Mouse (Mus musculus): ENCODE results near the gene Hsd11b2. TPM values are rescaled to one million over a fixed set of nuclear protein-coding genes. Genes with fewer than 3 reads are reported as not detected.

Gene Hsd11b2
- total RNA-seq (2021) = under 1 TPM in 1 of 2 experiments, not detected in 1; 0.11 TPM
- long read RNA-seq, experiment 1 = 0 reads
- long read RNA-seq, experiment 2 = 0 reads

GRCm38 (mm10) chr8:105518436-105519313, at the start of gene Hsd11b2:
Gene Hsd11b2, plus strand, starts transcription at chr8:105518755.
- peak; percentile 45 for DNase-seq (ENCODE audit: low spot score)

GRCm38 (mm10) chr8:105469041-105469695, 49.4 kb upstream of the Hsd11b2 start:
- peak; percentile 72 for DNase-seq (ENCODE audit: low spot score)

DNA sequence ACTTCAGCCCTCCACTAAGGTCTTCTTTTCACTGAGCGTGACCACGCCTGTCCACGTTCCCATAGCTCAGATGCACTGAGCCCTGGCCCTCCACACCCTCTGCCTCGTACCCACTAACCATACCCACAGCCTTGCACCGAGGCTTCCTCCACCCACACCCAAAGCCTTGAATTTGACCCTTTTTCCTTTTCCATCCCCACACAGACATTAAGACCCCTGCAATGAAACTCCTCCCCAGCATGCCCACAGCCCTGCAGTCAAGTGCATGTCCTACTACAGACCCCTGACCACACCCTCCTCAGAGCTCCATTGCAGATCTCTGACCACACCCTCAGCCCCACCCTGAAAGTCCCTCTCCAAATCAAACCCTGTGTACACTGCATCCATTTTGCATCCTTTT, 48.7 kb upstream of the Hsd11b2 start:
- DNase-seq (ENCODE audit: low spot score) = no peak

DNA sequence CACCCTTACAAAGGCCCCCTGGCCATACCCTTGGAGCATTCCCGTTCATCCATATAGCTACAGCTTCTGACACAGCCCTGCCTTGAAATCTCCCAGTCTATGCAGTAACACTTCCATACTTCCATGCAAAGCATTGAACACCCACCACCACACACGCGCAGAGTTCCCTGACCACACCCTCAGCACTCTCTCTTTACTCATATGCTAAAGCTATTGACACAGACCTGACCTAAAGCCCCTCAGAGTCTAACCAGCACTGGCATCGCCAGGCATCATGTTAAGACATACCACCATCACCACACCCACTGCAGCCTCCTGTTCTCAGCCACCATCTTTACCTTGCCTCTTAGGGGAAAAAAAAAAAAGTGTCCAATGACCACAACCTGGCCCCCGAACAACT, 48.3 kb upstream of the Hsd11b2 start:
- no peak for DNase-seq (ENCODE audit: low spot score)

- no peak for DNase-seq (ENCODE audit: low spot score)
Measured at GRCm38 (mm10) chr8:105470681-105471313, 47.8 kb upstream of the Hsd11b2 start.

DNA sequence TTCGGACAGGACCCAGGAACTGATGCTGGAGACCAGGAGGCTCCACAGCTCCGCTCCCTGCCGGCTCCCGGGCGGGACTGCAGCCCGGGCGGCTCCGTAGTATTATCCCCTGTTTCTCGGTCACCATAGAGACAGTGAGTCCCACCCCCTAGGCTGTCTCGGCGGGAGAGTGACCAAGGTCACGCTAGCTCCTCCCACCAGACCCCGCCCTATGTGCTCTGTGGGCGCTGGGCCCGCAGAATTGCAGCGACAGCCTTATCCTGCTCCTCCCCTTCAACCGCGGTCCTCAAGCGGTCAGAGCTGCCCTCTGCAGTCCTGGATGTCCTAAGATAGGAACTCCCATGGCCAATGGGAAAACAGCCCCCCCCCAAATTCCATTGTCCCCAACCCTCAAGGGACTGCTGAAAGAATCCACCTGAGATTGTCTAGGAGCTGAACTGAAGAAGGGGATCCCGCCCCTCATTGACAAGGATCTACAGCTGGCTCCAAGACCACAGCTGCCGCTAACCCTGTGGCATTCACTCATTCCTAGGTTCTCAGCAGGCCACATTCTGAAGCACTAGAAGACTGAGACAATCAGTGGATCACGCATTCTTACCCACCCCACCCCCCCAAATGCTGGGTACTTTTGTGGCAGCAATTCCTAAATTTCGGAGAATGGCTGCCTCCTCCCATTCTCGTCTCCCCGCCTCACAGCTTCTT, 47.1 kb upstream of the Hsd11b2 start, which contains the start of gene Tppp3:
TSS of gene Tppp3 (minus strand) at position 213 of the 702 bp plus-strand sequence.
- DNase-seq (ENCODE audit: low spot score) = peak; percentile 98

DNA sequence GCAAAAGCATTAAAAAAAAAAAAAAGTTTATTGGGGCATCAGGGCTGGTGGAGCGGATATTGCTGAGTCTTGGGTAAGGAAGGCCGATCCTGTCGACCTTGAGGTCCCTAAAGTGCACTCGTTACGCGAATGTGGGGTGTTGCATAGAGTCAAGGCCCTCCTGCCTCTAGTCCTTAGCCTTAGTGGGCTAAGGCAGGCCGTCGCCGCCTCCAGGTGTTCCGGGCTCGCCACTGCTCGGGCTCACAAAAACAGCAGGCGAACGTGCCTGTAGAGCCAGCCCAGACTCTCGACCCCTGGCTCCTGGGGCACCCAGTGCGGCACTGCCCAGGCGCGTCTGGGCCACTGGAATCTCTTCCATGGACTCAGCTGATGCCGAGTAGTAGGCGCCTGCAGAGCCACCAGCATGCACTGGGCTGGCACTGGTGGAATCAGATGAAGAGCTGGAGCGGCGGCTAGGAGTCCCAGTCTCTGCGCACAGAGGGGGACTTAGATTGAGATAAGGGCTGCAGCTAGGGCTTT, 46.1 kb upstream of the Hsd11b2 start:
- no peak for DNase-seq (ENCODE audit: low spot score)

GRCm38 (mm10) chr8:105472983-105473382, 45.6 kb upstream of the Hsd11b2 start:
- DNase-seq (ENCODE audit: low spot score) = no peak

GRCm38 (mm10) chr8:105473816-105474606, 44.5 kb upstream of the Hsd11b2 start:
- peak; percentile 68 for DNase-seq (ENCODE audit: low spot score)

GRCm38 (mm10) chr8:105474680-105475079, 43.9 kb upstream of the Hsd11b2 start:
- no peak for DNase-seq (ENCODE audit: low spot score)

DNA sequence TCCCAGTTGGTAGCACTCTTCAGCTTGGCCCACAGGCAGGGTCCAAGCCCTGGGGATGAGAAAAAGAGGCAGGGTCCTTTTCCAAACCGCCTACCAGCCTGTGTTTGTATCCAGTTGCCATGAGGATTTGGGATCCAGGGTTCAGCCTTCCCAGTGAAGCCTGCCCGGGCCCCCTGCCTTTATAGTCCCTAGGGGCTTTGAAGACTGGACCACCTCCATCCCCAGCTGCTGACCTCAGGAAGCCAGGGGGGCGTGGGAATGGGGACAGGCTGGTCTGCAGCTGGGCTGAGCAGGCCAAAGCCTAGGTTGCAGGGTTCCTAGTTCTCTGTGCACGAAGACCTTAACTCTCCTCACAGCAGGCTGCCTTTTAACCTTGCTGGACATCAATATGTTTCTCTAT, 43.3 kb upstream of the Hsd11b2 start:
- DNase-seq (ENCODE audit: low spot score) = peak; percentile 69

- no peak for DNase-seq (ENCODE audit: low spot score)
Measured at GRCm38 (mm10) chr8:105475742-105476141, 42.8 kb upstream of the Hsd11b2 start.

DNA sequence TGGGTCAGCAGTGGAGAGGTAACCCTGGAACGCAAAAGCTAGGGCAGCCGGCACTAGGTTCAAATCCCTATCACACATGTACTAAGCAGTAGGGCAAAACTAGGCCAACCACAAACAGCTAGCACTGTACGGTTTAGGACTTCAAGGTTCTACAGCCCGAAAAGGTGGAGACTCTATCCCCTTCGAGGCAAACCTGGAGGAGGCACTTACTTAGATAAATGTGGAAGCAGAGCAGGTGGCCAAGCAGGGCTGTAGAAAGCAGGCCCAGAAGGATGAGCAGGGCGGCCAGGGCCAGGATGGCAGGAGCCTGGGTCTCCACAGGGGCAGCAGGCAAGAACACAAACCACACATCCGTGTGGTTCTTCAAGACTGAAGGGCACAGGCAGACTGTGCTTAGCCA, 42.4 kb upstream of the Hsd11b2 start:
- DNase-seq (ENCODE audit: low spot score) = no peak

GRCm38 (mm10) chr8:105476628-105477413, 41.7 kb upstream of the Hsd11b2 start:
- DNase-seq (ENCODE audit: low spot score) = peak; percentile 65

DNA sequence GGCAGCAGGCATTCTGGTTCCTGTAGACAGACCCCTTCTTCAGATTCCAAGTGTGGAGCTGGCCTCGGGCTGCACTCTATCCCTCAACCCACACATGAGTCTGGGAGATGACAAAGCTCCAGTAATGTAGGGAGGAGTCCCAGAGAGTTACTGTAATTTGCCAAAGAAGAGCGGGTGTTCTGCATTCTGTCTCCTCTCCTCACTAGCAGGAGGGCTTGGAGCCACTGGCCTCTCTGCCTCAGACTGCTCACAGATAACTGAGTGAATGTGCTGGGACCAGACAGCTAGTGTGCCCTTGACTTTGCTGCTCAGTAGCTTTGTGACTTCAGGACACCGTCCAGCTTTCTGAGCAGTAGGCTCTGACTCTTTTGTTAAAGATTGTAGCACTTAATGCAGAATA, 40.8 kb upstream of the Hsd11b2 start:
- DNase-seq (ENCODE audit: low spot score) = no peak

GRCm38 (mm10) chr8:105481013-105481412, 37.5 kb upstream of the Hsd11b2 start:
- no peak for DNase-seq (ENCODE audit: low spot score)

DNA sequence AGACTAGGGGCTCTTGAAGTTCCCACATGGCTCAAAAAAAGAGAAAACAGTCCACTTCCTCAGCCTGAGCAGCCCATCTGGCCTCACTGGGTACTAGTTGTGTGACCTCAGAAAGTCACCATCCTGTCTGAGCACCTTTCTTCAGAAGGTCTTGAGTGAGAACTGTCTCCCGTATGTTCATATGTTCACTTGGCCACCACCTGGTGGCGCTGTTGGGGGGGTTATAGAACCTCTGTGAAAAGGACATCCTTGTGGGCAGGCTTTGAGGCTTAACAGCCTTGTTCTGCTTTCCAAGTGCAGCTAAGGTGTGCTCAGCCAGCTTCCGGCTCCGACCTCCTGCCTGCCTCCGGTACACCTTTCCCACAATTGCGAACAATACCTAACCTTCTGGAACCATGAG, 37.1 kb upstream of the Hsd11b2 start:
- DNase-seq (ENCODE audit: low spot score) = no peak

- DNase-seq (ENCODE audit: low spot score) = no peak
Measured at GRCm38 (mm10) chr8:105482123-105482522, 36.4 kb upstream of the Hsd11b2 start.

DNA sequence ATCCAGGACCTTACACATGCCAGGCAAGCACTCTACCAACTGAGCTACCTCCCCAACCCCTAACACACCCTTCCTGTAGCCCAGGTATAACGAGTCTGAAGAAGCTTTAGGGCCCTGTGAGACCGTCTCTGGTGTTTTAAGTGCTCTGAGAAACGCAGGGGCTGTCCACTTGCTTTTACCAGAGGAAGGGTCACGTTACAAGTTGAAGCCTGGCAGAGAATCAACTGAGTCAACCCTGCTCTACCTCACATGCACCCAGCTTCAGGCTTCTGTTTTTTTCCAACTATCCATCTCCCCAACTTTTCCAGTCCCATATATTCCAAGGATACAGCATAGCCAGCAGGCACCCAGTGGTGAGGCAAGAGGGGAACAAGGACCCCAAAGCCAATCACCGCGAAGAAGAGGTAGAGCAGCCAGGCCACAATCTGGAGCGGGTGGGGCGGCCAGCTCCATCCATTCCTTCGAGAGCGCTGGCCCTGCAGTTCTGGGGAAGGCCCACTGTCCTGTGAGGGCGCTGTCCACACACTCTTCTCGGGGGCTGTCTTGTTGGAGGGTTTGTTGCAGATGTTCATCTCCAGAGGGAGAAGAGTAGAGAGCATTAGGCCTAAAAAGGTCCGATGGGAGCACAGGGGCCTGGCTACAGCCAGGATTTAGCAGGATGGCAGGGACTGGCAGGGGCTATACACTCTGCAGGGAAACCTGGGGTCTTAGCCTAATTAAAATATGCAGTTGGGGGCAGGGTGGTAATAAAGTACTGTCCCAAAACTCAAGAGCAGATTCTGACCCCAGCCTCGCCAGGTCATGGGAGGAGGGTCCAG, 35.1 kb upstream of the Hsd11b2 start:
- peak; percentile 81 for DNase-seq (ENCODE audit: low spot score)
